9 mouse cellular contexts compared by ENCODE assay signal in genomic region chr11:95915006-95915710, GRCm38 (mm10). TPM values are rescaled to one million over a fixed set of nuclear protein-coding genes. Genes with fewer than 3 reads are reported as not detected.
A peak's percentile ranks its signal among the peaks of the same experiment; 100 is the strongest.
DNase-seq lines count a peak whose midpoint lies in the region; ATAC-seq lines count a peak whose summit lies in the region.
"Had no signal": no experiment of that assay in that cellular context is flagged by ENCODE, and none has a peak within 500 bp of the region (broad histone marks: within the 10 kb centered on the region; RNA-seq: fewer than 3 reads in every experiment).

No protein-coding gene starts in this region.

- H3K4me2 ChIP-seq in hindbrain, embryonic 12.5 days (replicated peaks) = peak overlapping the region; percentile 32; the same call in 1 of the 2 replicates
- H3K4me2 ChIP-seq in liver, embryonic 15.5 days = peak overlapping the region; percentile 37

- ATAC-seq in hindbrain, embryonic 12.5 days (ENCODE audit: low FRiP score) = no peak
- ATAC-seq in liver, embryonic 15.5 days (ENCODE audit: insufficient read depth) = no peak
- ATAC-seq: Patski had no signal

- H3K27ac ChIP-seq in heart, embryonic 10.5 days = no peak overlapping the region
- H3K27ac ChIP-seq in hindbrain, embryonic 12.5 days = no peak overlapping the region
- no peak overlapping the region for H3K27ac ChIP-seq in liver, embryonic 15.5 days (replicated peaks)

- no peak for DNase-seq in heart, embryonic 10.5 days (ENCODE audit: low spot score)
- no peak for DNase-seq in heart, postnatal 4 days
- peak; percentile 48 for DNase-seq in R1 (ENCODE audit: low read depth, low spot score)
- peak; percentile 32 for DNase-seq in testis, postnatal 14 days (ENCODE audit: low spot score)
- no peak for DNase-seq in left cerebral cortex, postnatal 10 days (ENCODE audit: extremely low spot score in 1 of 2, low spot score in 2 of 2)
- DNase-seq in thymus, adult 18-20 months = no peak

- 1% methylated on average over 28 of the region's 28 CpGs for WGBS in heart, embryonic 10.5 days
- 1% methylated on average over 28 of the region's 28 CpGs for WGBS in hindbrain, embryonic 12.5 days
- WGBS in liver, embryonic 15.5 days (ENCODE audit: insufficient replicate concordance) = 2% methylated on average over 28 of the region's 28 CpGs

- intact Hi-C loops in left cerebral cortex, postnatal 10 days (cut with DNase I) = no loop called here

- H3K36me3 ChIP-seq in heart, embryonic 10.5 days = no peaks in the 10 kb centered on the region
- H3K36me3 ChIP-seq in hindbrain, embryonic 12.5 days = no peaks in the 10 kb centered on the region
- H3K36me3 ChIP-seq in liver, embryonic 15.5 days (replicated peaks) = no peaks in the 10 kb centered on the region

- peaks cover 88% of the 10 kb centered on the region for H3K27me3 ChIP-seq in heart, embryonic 10.5 days (ENCODE audit: insufficient read depth, poor library complexity, severe bottlenecking)
- H3K27me3 ChIP-seq in hindbrain, embryonic 12.5 days = peaks cover 81% of the 10 kb centered on the region
- H3K27me3 ChIP-seq in liver, embryonic 15.5 days = peaks cover 89% of the 10 kb centered on the region

- peak overlapping the region; percentile 56 for H3K4me3 ChIP-seq in heart, embryonic 10.5 days
- peak overlapping the region; percentile 19; the same call in 1 of the 2 replicates for H3K4me3 ChIP-seq in hindbrain, embryonic 12.5 days
- 0 out of 2 replicates have a peak overlapping the region, but pooled peaks have one; percentile 23 for H3K4me3 ChIP-seq in liver, embryonic 15.5 days (replicated peaks)

- H3K4me1 ChIP-seq in heart, embryonic 10.5 days = peaks cover 27% of the 10 kb centered on the region
- H3K4me1 ChIP-seq in hindbrain, embryonic 12.5 days = peaks cover 6% of the 10 kb centered on the region; the same call in 1 of the 2 replicates
- H3K4me1 ChIP-seq in liver, embryonic 15.5 days (replicated peaks) = peaks cover 13% of the 10 kb centered on the region

- H3K9ac ChIP-seq in hindbrain, embryonic 12.5 days = no peak overlapping the region
- no peak overlapping the region for H3K9ac ChIP-seq in liver, embryonic 15.5 days

- no peaks in the 10 kb centered on the region for H3K9me3 ChIP-seq in heart, embryonic 10.5 days
- H3K9me3 ChIP-seq in hindbrain, embryonic 12.5 days (replicated peaks) = no peaks in the 10 kb centered on the region
- no peaks in the 10 kb centered on the region for H3K9me3 ChIP-seq in liver, embryonic 15.5 days (replicated peaks)

RNA-seq across cellular contexts. Expression of gene B4galnt2, which starts 0.5 kb away (rescaled TPM):
- polyA plus RNA-seq in heart, embryonic 10.5 days (2016; fragmentation: Nextera tagmentation; extraction: Ambion mirVana) = 0.16 and 0.49 TPM in 2 replicates
- not detected for total RNA-seq in heart, postnatal 4 days (2021)
- not detected in 2 replicates for polyA plus RNA-seq in hindbrain, embryonic 12.5 days (2016; fragmentation: Nextera tagmentation; extraction: Ambion mirVana)
- 0.17 and 0.20 TPM in 2 replicates for polyA plus RNA-seq in liver, embryonic 15.5 days (2015; fragmentation: Nextera tagmentation; extraction: Ambion mirVana)
- not detected for total RNA-seq in left cerebral cortex, postnatal 10 days (2021)

Comparison
In these comparisons a context has a peak if more than half of its experiments do, and no peak if none do; other contexts are left out.
1. DNase-seq: peak in R1 (single experiment) and testis, postnatal 14 days (single experiment); none in heart, embryonic 10.5 days (single experiment), heart, postnatal 4 days (single experiment), left cerebral cortex, postnatal 10 days (0 of 2) and thymus, adult 18-20 months (0 of 2).
2. Peak in every context shown above with its lines, with median percentiles within 50 percentile points of each other: H3K4me3 ChIP-seq.